Mouse (Mus musculus) urinary bladder, postnatal 25 days (tissue): ENCODE data around the gene Stox1.

ENCODE experiments used
- DNase-seq: peaks from one replicate; pipeline ENCODE4 v3.0.0; 2022; ENCODE audit warnings: low spot score

Stox1 gene

GRCm38 (mm10) chr10:62664963-62665590, 60.9 kb downstream of the Stox1 start:
- no peak for DNase-seq

GRCm38 (mm10) chr10:62664171-62664570, 61.8 kb downstream of the Stox1 start:
- DNase-seq, result no peak

GRCm38 (mm10) chr10:62656711-62657110, 69.2 kb downstream of the Stox1 start:
- no peak for DNase-seq

GRCm38 (mm10) chr10:62651961-62652360, 74.0 kb downstream of the Stox1 start:
- DNase-seq, result no peak

- peak; percentile 94 for DNase-seq
These were observed 74.8 kb downstream of the Stox1 start, which contains the start of gene Ddx50 for GRCm38 (mm10) chr10:62650881-62651810. Gene Ddx50 (minus strand): TSS chr10:62651218.

GRCm38 (mm10) chr10:62650358-62650782, 75.6 kb downstream of the Stox1 start:
- no peak for DNase-seq
